Mouse (Mus musculus): ENCODE results near the gene Ndufc1. TPM values are rescaled to one million over a fixed set of nuclear protein-coding genes. Genes with fewer than 3 reads are reported as not detected.
A peak's percentile ranks its signal among the peaks of the same experiment; 100 is the strongest.
"Not testable (repeated sequence)": the region's sequence is repeated elsewhere in the genome, so short reads cannot be mapped to it uniquely, and the experiment has no call there.

Gene Ndufc1
- total and polyA plus RNA-seq, 3 experiments, result 159 to 213 (median 206) TPM

- no peaks in the 10 kb centered on the region for H3K27me3 ChIP-seq (replicated peaks)
- in situ Hi-C loops (cut with MboI; ENCODE audit: low pct_ligation_motif_present, low pct_unique_long_range_greater_than_20kb, low sequenced_read_pairs), result no loop called here
- no peak overlapping the region for H3K4me2 ChIP-seq (ENCODE audit: insufficient read depth, low read depth, poor library complexity, severe bottlenecking)
- TF ChIP-seq BHLHE40 (IDR thresholded peaks at IDR 0.05; ENCODE audit: low read depth, low read length) (no peak), UBTF (IDR thresholded peaks at IDR 0.05; ENCODE audit: low read depth, low read length) (no peak), GABPA (IDR thresholded peaks at IDR 0.05; ENCODE audit: insufficient replicate concordance, low read depth, low read length) (no peak), CHD1 (IDR thresholded peaks at IDR 0.05; ENCODE audit: low read depth, low read length) (no peak), MAZ (IDR thresholded peaks at IDR 0.05; ENCODE audit: low read depth, low read length) (no peak), TCF12 (IDR thresholded peaks at IDR 0.05; ENCODE audit: low read depth, low read length) (no peak), MYC (IDR thresholded peaks at IDR 0.05; ENCODE audit: low read depth, low read length) (no peak), ZMIZ1 (IDR thresholded peaks at IDR 0.05; ENCODE audit: low read depth, low read length) (no peak), USF2 (conservative IDR thresholded peaks at IDR 0.05; ENCODE audit: low read depth, low read length) (no peak), ZC3H11A (IDR thresholded peaks at IDR 0.05; ENCODE audit: low read depth, low read length) (no peak), ZKSCAN1 (IDR thresholded peaks at IDR 0.05; ENCODE audit: borderline replicate concordance, low read depth, low read length) (no peak), ETS1 (conservative IDR thresholded peaks at IDR 0.05; ENCODE audit: low read depth, low read length) (no peak), KAT2A (IDR thresholded peaks at IDR 0.05; ENCODE audit: insufficient replicate concordance, low read length) (no peak), USF1 (IDR thresholded peaks at IDR 0.05; ENCODE audit: low read depth, low read length) (no peak), MXI1 (IDR thresholded peaks at IDR 0.05; ENCODE audit: low read depth, low read length) (no peak), JUND (conservative IDR thresholded peaks at IDR 0.05; ENCODE audit: low read depth, low read length) (no peak), RCOR1 (conservative IDR thresholded peaks at IDR 0.05; ENCODE audit: low read depth, low read length) (no peak), PAX5 (IDR thresholded peaks at IDR 0.05; ENCODE audit: low read length) (no peak), EP300 (IDR thresholded peaks at IDR 0.05; ENCODE audit: low read length) (no peak)
- H3K9me3 ChIP-seq (replicated peaks; ENCODE audit: low read length), result no peaks in the 10 kb centered on the region
- peaks cover 24 to 44% of the 10 kb centered on the region in 2 experiments for H3K36me3 ChIP-seq (replicated peaks in 1 of 2; ENCODE audit: control insufficient read depth in 1 of 2, insufficient read depth in 1 of 2, low read length in 1 of 2)
- H3K79me2 ChIP-seq (replicated peaks; ENCODE audit: control insufficient read depth, extremely low read depth, insufficient read depth, poor library complexity, severe bottlenecking), result no peaks in the 10 kb centered on the region
- H3K27ac ChIP-seq (ENCODE audit: insufficient read depth, low read depth), result no peak overlapping the region
- peaks cover 4 to 25% of the 10 kb centered on the region in 2 experiments; a peak in 3 of 4 replicates for H3K4me1 ChIP-seq (ENCODE audit: control insufficient read depth in 1 of 2, insufficient read depth in 2 of 2)
- H3K9ac ChIP-seq (ENCODE audit: insufficient read depth, low read depth), result no peak overlapping the region
- no peak for DNase-seq (ENCODE audit: extremely low read depth)
- no peak overlapping the region for H3K4me3 ChIP-seq (replicated peaks in 1 of 3; ENCODE audit: low read depth in 2 of 3, low read length in 2 of 3, poor library complexity in 1 of 3)
- dilution Hi-C loops (cut with MboI; ENCODE audit: extremely low pct_ligation_motif_present, extremely low pct_unique_long_range_greater_than_20kb, low sequenced_read_pairs), result no loop called here
Observed at GRCm38 (mm10) chr3:51402628-51403027, 6.2 kb downstream of the Ndufc1 start.

GRCm38 (mm10) chr3:51402054-51402453, 6.7 kb downstream of the Ndufc1 start:
- H3K9me3 ChIP-seq (replicated peaks; ENCODE audit: low read length); H3K27ac ChIP-seq (ENCODE audit: insufficient read depth, low read depth); dilution Hi-C loops (cut with MboI; ENCODE audit: extremely low pct_ligation_motif_present, extremely low pct_unique_long_range_greater_than_20kb, low sequenced_read_pairs); H3K4me3 ChIP-seq (replicated peaks in 1 of 3; ENCODE audit: low read depth in 2 of 3, low read length in 2 of 3, poor library complexity in 1 of 3); H3K27me3 ChIP-seq (replicated peaks); H3K9ac ChIP-seq (ENCODE audit: insufficient read depth, low read depth); in situ Hi-C loops (cut with MboI; ENCODE audit: low pct_ligation_motif_present, low pct_unique_long_range_greater_than_20kb, low sequenced_read_pairs); DNase-seq (ENCODE audit: extremely low read depth); H3K79me2 ChIP-seq (replicated peaks; ENCODE audit: control insufficient read depth, extremely low read depth, insufficient read depth, poor library complexity, severe bottlenecking); H3K4me2 ChIP-seq (ENCODE audit: insufficient read depth, low read depth, poor library complexity, severe bottlenecking): not testable (repeated sequence)
- peak in 1 of 2 experiments; percentile 45; a peak in 2 of 4 replicates for TF ChIP-seq CTCF (conservative IDR thresholded peaks at IDR 0.05 in 1 of 2, IDR thresholded peaks at IDR 0.05 in 1 of 2; ENCODE audit: low read depth in 2 of 2, low read length in 2 of 2)
- H3K4me1 ChIP-seq (ENCODE audit: control insufficient read depth in 1 of 2, insufficient read depth in 2 of 2), result peaks cover 2 to 19% of the 10 kb centered on the region in 2 experiments; a peak in 3 of 4 replicates
- peaks cover 24 to 43% of the 10 kb centered on the region in 2 experiments for H3K36me3 ChIP-seq (replicated peaks in 1 of 2; ENCODE audit: control insufficient read depth in 1 of 2, insufficient read depth in 1 of 2, low read length in 1 of 2)

Data from CH12.LX (cell line).